In the genomic region with DNA sequence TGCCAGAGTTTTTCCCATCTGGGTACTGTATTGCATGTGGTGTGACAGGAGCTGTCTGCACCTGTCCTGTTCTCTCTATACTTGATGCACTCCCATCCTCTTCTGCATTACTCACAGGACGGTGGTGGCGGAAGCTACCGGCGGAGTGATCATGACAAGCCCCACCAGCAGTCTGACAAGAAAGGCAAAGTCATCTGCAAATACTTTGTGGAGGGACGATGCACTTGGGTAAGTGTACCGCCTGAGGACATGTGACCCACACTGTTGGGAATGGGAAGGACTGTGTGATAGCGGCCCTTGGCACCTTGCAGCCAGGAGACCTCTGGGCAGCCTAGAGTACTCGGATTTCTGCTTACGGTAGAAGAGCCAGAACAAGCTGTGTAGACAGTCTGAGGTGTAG, we compare ENCODE assay signal across 28 mouse cellular contexts. TPM values are rescaled to one million over a fixed set of nuclear protein-coding genes. Genes with fewer than 3 reads are reported as not detected.
"Had no signal": no experiment of that assay in that cellular context is flagged by ENCODE, and none has a peak within 500 bp of the region (broad histone marks: within the 10 kb centered on the region; RNA-seq: fewer than 3 reads in every experiment).

No protein-coding gene starts in this region.

- H3K4me3 ChIP-seq: gastrocnemius, adult 2 months; heart, adult 2 months; heart, embryonic 12.5 days; hindbrain, embryonic 10.5 days; hindbrain, embryonic 12.5 days; intestine, embryonic 15.5 days; layer of hippocampus, adult 2 months; left cerebral cortex, adult 2 months; limb, embryonic 10.5 days; limb, embryonic 12.5 days; liver, embryonic 12.5 days; liver, embryonic 15.5 days had no signal

- H3K9me3 ChIP-seq: heart, embryonic 12.5 days; hindbrain, embryonic 10.5 days; hindbrain, embryonic 12.5 days; intestine, embryonic 15.5 days; limb, embryonic 10.5 days; limb, embryonic 12.5 days; liver, embryonic 12.5 days; liver, embryonic 15.5 days had no signal

- DNase-seq: gastrocnemius, adult 2 months; gastrocnemius, postnatal 10 days; gastrocnemius, postnatal 25 days; heart, adult 2 months; heart, postnatal 14 days; heart, postnatal 36 days; kidney, adult 18-20 months; kidney, adult 8-10 months; kidney, postnatal 10 days; kidney, postnatal 25 days; kidney, postnatal 4 days; liver had no signal

- ATAC-seq: hindbrain, embryonic 16.5 days; inflammation-experienced regulatory T-cells, adult 6 months; intestine, embryonic 15.5 days; liver, embryonic 12.5 days had no signal

- H3K4me2 ChIP-seq: heart, embryonic 12.5 days; hindbrain, embryonic 12.5 days; hindbrain, embryonic 14.5 days; intestine, embryonic 15.5 days; limb, embryonic 12.5 days; liver, embryonic 12.5 days; liver, embryonic 15.5 days had no signal

- H3K27ac ChIP-seq: gastrocnemius, adult 2 months; heart, adult 2 months; hindbrain, embryonic 10.5 days; hindbrain, embryonic 12.5 days; hindbrain, embryonic 14.5 days; intestine, embryonic 15.5 days; layer of hippocampus, adult 2 months; left cerebral cortex, adult 2 months; limb, embryonic 10.5 days; limb, embryonic 12.5 days had no signal

- H3K9ac ChIP-seq: heart, embryonic 12.5 days; hindbrain, embryonic 12.5 days; hindbrain, embryonic 14.5 days; intestine, embryonic 15.5 days; limb, embryonic 12.5 days; liver, embryonic 12.5 days; liver, embryonic 15.5 days had no signal

- H3K4me1 ChIP-seq: heart, embryonic 12.5 days; hindbrain, embryonic 10.5 days; hindbrain, embryonic 12.5 days; limb, embryonic 10.5 days; limb, embryonic 12.5 days; liver, embryonic 12.5 days had no signal

- H3K27me3 ChIP-seq: heart, embryonic 12.5 days; hindbrain, embryonic 12.5 days; intestine, embryonic 15.5 days; limb, embryonic 12.5 days; liver, embryonic 12.5 days; liver, embryonic 15.5 days had no signal

RNA-seq across cellular contexts. Expression of a gene that starts 53.8 kb away (rescaled TPM):
- total RNA-seq: gastrocnemius, adult 2 months; gastrocnemius, postnatal 10 days; gastrocnemius, postnatal 25 days; gastrocnemius, postnatal 4 days; granulocyte monocyte progenitor cell, adult 5-6 weeks; heart, adult 2 months; heart, postnatal 14 days; heart, postnatal 36 days had no signal
- polyA plus RNA-seq: heart, adult 2 months; kidney, embryonic 14.5 days had no signal
